Mouse (Mus musculus): Measurements from ENCODE around the gene Rps15a. TPM values are rescaled to one million over a fixed set of nuclear protein-coding genes. Genes with fewer than 3 reads are reported as not detected.

The Rps15a gene
- polyA plus RNA-seq, 1 experiment, result 1,535 TPM

- no peak overlapping the region for H3K4me3 ChIP-seq (replicated peaks; ENCODE audit: control insufficient read depth, low read depth, low read length)
- TF ChIP-seq CTCF (IDR thresholded peaks at IDR 0.05; ENCODE audit: control insufficient read depth, insufficient read depth, low read length) (no peak), POLR2A (IDR thresholded peaks at IDR 0.05; ENCODE audit: borderline replicate concordance, control insufficient read depth, low read depth, low read length) (no peak)
- peaks cover 4% of the 10 kb centered on the region for H3K4me1 ChIP-seq (ENCODE audit: control insufficient read depth, insufficient read depth, low read length)
- WGBS, result 61% methylated on average over 3 of the region's 3 CpGs
- H3K27ac ChIP-seq (ENCODE audit: control insufficient read depth, insufficient read depth, low read depth, low read length, poor library complexity), result no peak overlapping the region
These were observed 4.9 kb downstream of the Rps15a start for GRCm38 (mm10) chr7:118111128-118111527.

GRCm38 (mm10) chr7:118107671-118108070 is 8.3 kb downstream of the Rps15a start:
- WGBS, result 76% methylated on average over 1 of the region's 1 CpGs
- H3K4me1 ChIP-seq (ENCODE audit: control insufficient read depth, insufficient read depth, low read length), result no peaks in the 10 kb centered on the region; the same call in none of the 2 replicates
- TF ChIP-seq POLR2A (IDR thresholded peaks at IDR 0.05; ENCODE audit: borderline replicate concordance, control insufficient read depth, low read depth, low read length) (no peak), CTCF (IDR thresholded peaks at IDR 0.05; ENCODE audit: control insufficient read depth, insufficient read depth, low read length) (no peak)
- no peak overlapping the region for H3K27ac ChIP-seq (ENCODE audit: control insufficient read depth, insufficient read depth, low read depth, low read length, poor library complexity)
- no peak overlapping the region for H3K4me3 ChIP-seq (replicated peaks; ENCODE audit: control insufficient read depth, low read depth, low read length)

DNA sequence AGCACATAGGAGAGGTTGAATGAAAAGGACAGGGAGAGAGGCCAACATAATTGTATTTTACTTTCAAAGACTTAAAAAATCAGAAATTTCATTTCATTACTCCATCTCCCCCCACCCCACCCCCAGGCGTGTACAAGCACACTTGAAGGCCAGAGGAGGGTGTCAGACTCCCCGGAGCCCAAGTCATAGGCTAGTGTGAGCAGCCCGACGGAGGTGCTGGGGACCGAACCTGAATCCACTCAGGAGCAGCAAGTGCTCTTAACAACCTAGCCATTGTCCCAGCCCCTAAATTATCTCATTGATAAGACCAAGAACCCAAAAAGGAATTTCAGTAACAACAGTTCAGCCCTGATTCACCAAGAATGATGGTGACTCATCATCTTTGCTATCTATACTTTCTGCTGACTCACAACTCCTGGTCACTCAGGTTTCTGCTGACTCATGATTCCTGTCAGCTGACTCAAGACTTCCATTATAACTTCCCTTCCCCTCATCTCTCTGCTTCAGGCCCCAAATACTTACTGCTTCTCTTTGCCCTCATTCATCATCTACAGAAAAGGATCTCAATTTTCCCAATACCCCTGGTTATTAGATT is 11.4 kb downstream of the Rps15a start:
- H3K4me1 ChIP-seq (ENCODE audit: control insufficient read depth, insufficient read depth, low read length), result no peaks in the 10 kb centered on the region
- H3K4me3 ChIP-seq (replicated peaks; ENCODE audit: control insufficient read depth, low read depth, low read length), result no peak overlapping the region
- WGBS, result 74% methylated on average over 5 of the region's 5 CpGs
- no peak overlapping the region for H3K27ac ChIP-seq (ENCODE audit: control insufficient read depth, insufficient read depth, low read depth, low read length, poor library complexity)
- TF ChIP-seq CTCF (IDR thresholded peaks at IDR 0.05; ENCODE audit: control insufficient read depth, insufficient read depth, low read length) (no peak), POLR2A (IDR thresholded peaks at IDR 0.05; ENCODE audit: borderline replicate concordance, control insufficient read depth, low read depth, low read length) (no peak)

DNA sequence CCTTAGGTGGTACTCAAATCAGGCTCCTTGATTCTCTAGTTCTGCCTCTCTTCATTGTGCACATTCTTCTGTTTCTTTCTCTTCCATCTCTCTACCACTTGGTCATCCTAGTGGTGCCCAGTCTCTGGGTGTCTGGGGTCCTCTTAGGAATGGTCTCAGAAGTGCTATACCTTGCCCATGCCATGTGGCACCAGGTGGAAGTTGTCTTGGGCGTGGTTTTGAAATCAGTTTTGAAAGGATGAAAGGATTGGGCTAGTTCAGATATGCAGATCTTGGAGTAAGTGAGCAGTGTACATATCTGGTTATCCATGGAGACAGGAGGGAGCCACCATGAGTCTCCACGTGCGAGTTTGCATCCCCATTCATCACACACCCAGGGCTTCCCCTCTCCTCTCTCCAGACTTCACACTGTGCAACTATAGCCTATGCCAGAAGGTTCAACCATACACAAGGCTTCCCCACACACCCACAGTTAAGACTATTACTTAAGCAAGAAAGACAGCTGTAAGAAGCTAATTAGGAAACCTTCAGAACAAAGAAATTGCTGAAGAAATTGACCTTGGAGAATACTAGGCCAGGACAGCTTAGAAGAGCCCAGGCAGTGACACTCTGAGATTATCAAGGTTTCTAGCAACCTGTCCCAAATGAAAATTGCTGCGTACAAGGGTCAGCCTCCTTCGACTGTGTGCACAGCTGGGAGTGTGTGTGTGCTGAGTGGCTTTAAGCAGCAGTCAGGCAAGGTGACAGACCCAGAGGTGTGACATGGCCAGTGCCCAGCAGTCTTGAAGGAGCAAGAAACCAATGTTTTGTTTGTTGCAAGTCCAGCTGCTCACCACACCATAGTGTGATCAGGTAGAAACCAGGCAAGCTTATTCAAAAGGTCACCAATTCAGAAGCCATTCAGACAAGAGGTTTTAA is 12.3 kb downstream of the Rps15a start:
- no peak overlapping the region for H3K4me3 ChIP-seq (replicated peaks; ENCODE audit: control insufficient read depth, low read depth, low read length)
- 63% methylated on average over 5 of the region's 5 CpGs for WGBS
- no peak overlapping the region for H3K27ac ChIP-seq (ENCODE audit: control insufficient read depth, insufficient read depth, low read depth, low read length, poor library complexity)
- no peaks in the 10 kb centered on the region for H3K4me1 ChIP-seq (ENCODE audit: control insufficient read depth, insufficient read depth, low read length)
- TF ChIP-seq POLR2A (IDR thresholded peaks at IDR 0.05; ENCODE audit: borderline replicate concordance, control insufficient read depth, low read depth, low read length) (no peak), CTCF (IDR thresholded peaks at IDR 0.05; ENCODE audit: control insufficient read depth, insufficient read depth, low read length) (no peak)

- Histone ChIP-seq H3K27ac (ENCODE audit: control insufficient read depth, insufficient read depth, low read depth, low read length, poor library complexity) (no peak overlapping the region), H3K4me1 (ENCODE audit: control insufficient read depth, insufficient read depth, low read length) (no peaks in the 10 kb centered on the region), H3K4me3 (replicated peaks; ENCODE audit: control insufficient read depth, low read depth, low read length) (no peak overlapping the region)
- WGBS, result 58% methylated on average over 4 of the region's 4 CpGs
- no peak for TF ChIP-seq POLR2A (IDR thresholded peaks at IDR 0.05; ENCODE audit: borderline replicate concordance, control insufficient read depth, low read depth, low read length)
- no peak for TF ChIP-seq CTCF (IDR thresholded peaks at IDR 0.05; ENCODE audit: control insufficient read depth, insufficient read depth, low read length)
These were observed 13.1 kb downstream of the Rps15a start for GRCm38 (mm10) chr7:118102678-118103461.

DNA sequence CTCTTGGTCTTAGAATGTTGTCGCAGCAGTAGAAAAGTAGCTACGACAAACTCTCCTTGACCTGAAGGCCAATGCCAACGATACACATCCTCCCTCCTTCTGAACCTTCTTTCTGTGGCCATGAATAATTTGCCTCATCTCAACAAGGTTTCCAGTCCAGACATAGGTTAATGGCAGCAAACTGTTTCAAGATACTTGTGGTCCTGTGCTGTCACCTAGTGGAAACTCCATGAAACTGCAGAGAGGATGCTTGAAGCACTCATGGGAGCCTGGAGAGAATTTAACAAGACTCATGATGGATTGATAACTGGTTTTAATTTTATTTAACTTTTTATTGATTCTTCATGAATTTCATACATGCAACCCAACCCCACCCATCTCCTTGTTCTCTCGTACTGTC is 13.8 kb downstream of the Rps15a start:
- Histone ChIP-seq H3K4me3 (replicated peaks; ENCODE audit: control insufficient read depth, low read depth, low read length) (no peak overlapping the region), H3K4me1 (ENCODE audit: control insufficient read depth, insufficient read depth, low read length) (no peaks in the 10 kb centered on the region), H3K27ac (ENCODE audit: control insufficient read depth, insufficient read depth, low read depth, low read length, poor library complexity) (no peak overlapping the region)
- TF ChIP-seq CTCF (IDR thresholded peaks at IDR 0.05; ENCODE audit: control insufficient read depth, insufficient read depth, low read length) (peak; percentile 43), POLR2A (IDR thresholded peaks at IDR 0.05; ENCODE audit: borderline replicate concordance, control insufficient read depth, low read depth, low read length) (no peak)
- WGBS, result 54% methylated on average over 4 of the region's 4 CpGs

DNA sequence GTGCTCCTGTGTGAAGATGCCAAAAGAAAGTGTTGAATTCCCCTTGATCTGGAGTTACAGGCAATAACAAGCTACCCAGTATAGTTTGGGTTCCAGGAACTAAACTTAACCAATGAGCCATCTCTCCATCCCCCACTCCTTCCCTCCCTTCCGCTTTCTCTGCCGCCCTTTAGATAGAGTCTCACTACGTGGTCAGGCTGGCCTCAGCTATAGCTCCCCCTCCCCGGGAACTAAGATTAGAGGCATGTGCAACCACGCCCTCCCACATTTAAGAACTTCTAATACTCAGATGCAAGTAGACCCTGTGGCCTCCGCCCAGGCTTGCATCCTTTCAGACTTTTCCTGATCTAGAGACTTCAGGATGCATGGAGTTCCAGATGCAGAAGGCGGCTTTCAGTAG is 18.4 kb downstream of the Rps15a start:
- no peaks in the 10 kb centered on the region for H3K4me1 ChIP-seq (ENCODE audit: control insufficient read depth, insufficient read depth, low read length)
- no peak overlapping the region for H3K27ac ChIP-seq (ENCODE audit: control insufficient read depth, insufficient read depth, low read depth, low read length, poor library complexity)
- TF ChIP-seq POLR2A (IDR thresholded peaks at IDR 0.05; ENCODE audit: borderline replicate concordance, control insufficient read depth, low read depth, low read length) (no peak), CTCF (IDR thresholded peaks at IDR 0.05; ENCODE audit: control insufficient read depth, insufficient read depth, low read length) (no peak)
- no peak overlapping the region for H3K4me3 ChIP-seq (replicated peaks; ENCODE audit: control insufficient read depth, low read depth, low read length)
- WGBS, result 54% methylated on average over 7 of the region's 7 CpGs

DNA sequence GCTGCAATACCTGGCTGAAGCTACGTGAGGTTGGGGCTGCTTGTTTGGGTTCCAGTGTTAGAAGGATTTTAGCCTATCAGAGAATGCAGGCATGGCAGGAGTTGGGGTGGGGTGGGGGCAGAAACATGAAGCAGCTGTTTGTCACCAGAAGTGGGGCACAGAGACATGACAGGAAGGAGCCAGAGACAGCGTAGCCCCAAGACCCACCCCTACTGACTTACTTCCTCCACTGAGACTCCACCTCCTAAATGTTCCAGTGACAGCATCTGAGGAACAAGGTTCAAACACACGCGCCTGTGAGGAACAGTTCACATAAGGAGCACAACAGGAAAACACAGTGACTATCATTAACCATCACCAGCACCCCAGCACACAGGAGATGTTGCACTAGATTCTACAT is 36.0 kb downstream of the Rps15a start:
- 48% methylated on average over 4 of the region's 4 CpGs for WGBS
- TF ChIP-seq CTCF (IDR thresholded peaks at IDR 0.05; ENCODE audit: control insufficient read depth, insufficient read depth, low read length), result no peak
- no peak for TF ChIP-seq POLR2A (IDR thresholded peaks at IDR 0.05; ENCODE audit: borderline replicate concordance, control insufficient read depth, low read depth, low read length)
- Histone ChIP-seq H3K4me1 (ENCODE audit: control insufficient read depth, insufficient read depth, low read length) (no peaks in the 10 kb centered on the region), H3K4me3 (replicated peaks; ENCODE audit: control insufficient read depth, low read depth, low read length) (no peak overlapping the region), H3K27ac (ENCODE audit: control insufficient read depth, insufficient read depth, low read depth, low read length, poor library complexity) (no peak overlapping the region)
